Mouse (Mus musculus) embryonic facial prominence, embryonic 14.5 days (tissue): ENCODE results near the gene Gm7247. TPM values are rescaled to one million over a fixed set of nuclear protein-coding genes. Genes with fewer than 3 reads are reported as not detected.
"Not testable (repeated sequence)": the region's sequence is repeated elsewhere in the genome, so short reads cannot be mapped to it uniquely, and the experiment has no call there.

Experiments used
- ATAC-seq: fragments of 200-750 bp; cut with Nextera tagmentation; 2 replicates; pipeline ENCODE4 v1.8.0; 2017; ENCODE audit warnings: low read depth, moderate number of reproducible peaks, moderate TSS enrichment
- DNase-seq: peaks from one replicate; pipeline ENCODE4 v3.0.0-alpha.2; 2015; ENCODE audit warnings: low spot score
- H3K27ac ChIP-seq: fragments of 300-500 bp; sonication (generic); replicated peaks from 2 replicates; pipeline ENCODE4 v1.5.1; 2014; ENCODE audit warnings: low read depth, mild to moderate bottlenecking, low read length, moderate library complexity
- H3K27me3 ChIP-seq: fragments of 300-500 bp; sonication (generic); replicated peaks from 2 replicates; pipeline ENCODE4 v1.6.1; 2014; ENCODE audit warnings: low read length; ENCODE audit not compliant: control insufficient read depth, insufficient read depth
- H3K36me3 ChIP-seq: fragments of 300-500 bp; sonication (generic); 2 replicates; pipeline ENCODE4 v1.6.1; 2014; ENCODE audit warnings: low read length, mixed read lengths; ENCODE audit not compliant: control insufficient read depth, insufficient read depth
- H3K4me1 ChIP-seq: fragments of 300-500 bp; sonication (generic); 2 replicates; pipeline ENCODE4 v1.6.1; 2014; ENCODE audit warnings: antibody characterized with exemption, low read length; ENCODE audit not compliant: control insufficient read depth, insufficient read depth
- H3K4me2 ChIP-seq: fragments of 300-500 bp; sonication (generic); 2 replicates; pipeline ENCODE4 v1.6.1; 2014; ENCODE audit warnings: low read depth, mild to moderate bottlenecking, low read length, moderate library complexity, mixed read lengths
- H3K4me3 ChIP-seq: fragments of 300-500 bp; sonication (generic); 2 replicates; pipeline ENCODE4 v1.5.1; 2014; ENCODE audit warnings: low read depth, mild to moderate bottlenecking, low read length
- H3K9ac ChIP-seq: fragments of 300-500 bp; sonication (generic); 2 replicates; pipeline ENCODE4 v1.6.1; 2014; ENCODE audit warnings: low read depth, mild to moderate bottlenecking, low read length, moderate library complexity, mixed read lengths
- H3K9me3 ChIP-seq: fragments of 300-500 bp; sonication (generic); 2 replicates; pipeline ENCODE4 v1.6.1; 2016; ENCODE audit warnings: low read length; ENCODE audit not compliant: control insufficient read depth
- WGBS: fragments of 180-500 bp; shearing (Covaris S2); extraction: QIAGEN DNeasy Blood & Tissue Kit; methylation state at CpG from one replicate; pipeline ENCODE4 v1.1.7; 2014; 5-methylcytosine and 5-hydroxymethylcytosine counted together
- polyA plus RNA-seq: library from polyadenylated mRNA; unstranded; fragments of >200 nt; fragmentation: Nextera tagmentation; extraction: Ambion mirVana; gene quantifications from 2 replicates; pipeline ENCODE4 v1.2.1, GENCODE M21; 2014

The Gm7247 gene
- polyA plus RNA-seq, 1 experiment from 2014 or later = not detected

GRCm38 (mm10) chr14:51482051-51482715 is 120.6 kb downstream of the Gm7247 start:
- no peaks in the 10 kb centered on the region for H3K27me3 ChIP-seq
- ATAC-seq (no peak), DNase-seq (no peak)
- no peaks in the 10 kb centered on the region for H3K9me3 ChIP-seq
- H3K4me3 ChIP-seq = no peak overlapping the region
- H3K36me3 ChIP-seq = no peaks in the 10 kb centered on the region
- WGBS = 80% methylated on average over 5 of the region's 5 CpGs
- H3K4me1 ChIP-seq = no peaks in the 10 kb centered on the region
- no peak overlapping the region for H3K4me2 ChIP-seq
- H3K9ac ChIP-seq = no peak overlapping the region
- H3K27ac ChIP-seq = no peak overlapping the region

- H3K9me3 ChIP-seq, H3K9ac ChIP-seq, H3K4me1 ChIP-seq, DNase-seq, H3K27me3 ChIP-seq, H3K27ac ChIP-seq, ATAC-seq, H3K4me3 ChIP-seq, H3K36me3 ChIP-seq, H3K4me2 ChIP-seq: not testable (repeated sequence)
- WGBS = 71% methylated on average over 10 of the region's 10 CpGs
Observed at GRCm38 (mm10) chr14:51482971-51483381, 121.4 kb downstream of the Gm7247 start.

- Histone ChIP-seq H3K9me3 (no peaks in the 10 kb centered on the region), H3K4me2 (no peak overlapping the region), H3K4me1 (no peaks in the 10 kb centered on the region), H3K4me3 (no peak overlapping the region), H3K27ac (no peak overlapping the region), H3K9ac (no peak overlapping the region), H3K36me3 (no peaks in the 10 kb centered on the region), H3K27me3 (no peaks in the 10 kb centered on the region)
- ATAC-seq = no peak
- no peak for DNase-seq
- WGBS = 98% methylated on average over 1 of the region's 1 CpGs
Observed at GRCm38 (mm10) chr14:51483671-51484070, 122.1 kb downstream of the Gm7247 start.

- 80% methylated on average over 1 of the region's 1 CpGs for WGBS
- Histone ChIP-seq H3K9ac (no peak overlapping the region), H3K4me2 (no peak overlapping the region), H3K27ac (no peak overlapping the region), H3K4me1 (no peaks in the 10 kb centered on the region), H3K4me3 (no peak overlapping the region), H3K36me3 (no peaks in the 10 kb centered on the region), H3K9me3 (no peaks in the 10 kb centered on the region), H3K27me3 (no peaks in the 10 kb centered on the region)
- no peak for DNase-seq
- no peak for ATAC-seq
Observed at GRCm38 (mm10) chr14:51486111-51486510, 124.6 kb downstream of the Gm7247 start.

GRCm38 (mm10) chr14:51495781-51496180 is 134.2 kb downstream of the Gm7247 start:
- Histone ChIP-seq H3K4me3 (no peak overlapping the region), H3K9ac (no peak overlapping the region), H3K9me3 (no peaks in the 10 kb centered on the region), H3K4me1 (no peaks in the 10 kb centered on the region), H3K27me3 (no peaks in the 10 kb centered on the region), H3K36me3 (no peaks in the 10 kb centered on the region), H3K27ac (no peak overlapping the region), H3K4me2 (no peak overlapping the region)
- no peak for ATAC-seq
- WGBS = 86% methylated on average over 2 of the region's 2 CpGs
- no peak for DNase-seq

GRCm38 (mm10) chr14:51496955-51497354 is 135.4 kb downstream of the Gm7247 start:
- Histone ChIP-seq H3K4me3 (no peak overlapping the region), H3K27ac (no peak overlapping the region), H3K4me2 (no peak overlapping the region), H3K27me3 (no peaks in the 10 kb centered on the region), H3K4me1 (no peaks in the 10 kb centered on the region), H3K9me3 (no peaks in the 10 kb centered on the region), H3K36me3 (no peaks in the 10 kb centered on the region), H3K9ac (no peak overlapping the region)
- WGBS = 77% methylated on average over 1 of the region's 1 CpGs
- DNase-seq = no peak
- no peak for ATAC-seq

- H3K4me1 ChIP-seq = no peaks in the 10 kb centered on the region
- no peak overlapping the region for H3K4me3 ChIP-seq
- H3K9ac ChIP-seq = no peak overlapping the region
- H3K36me3 ChIP-seq = no peaks in the 10 kb centered on the region
- H3K27me3 ChIP-seq = no peaks in the 10 kb centered on the region
- H3K9me3 ChIP-seq = no peaks in the 10 kb centered on the region
- 91% methylated on average over 2 of the region's 2 CpGs for WGBS
- no peak overlapping the region for H3K27ac ChIP-seq
- DNase-seq (no peak), ATAC-seq (no peak)
- no peak overlapping the region for H3K4me2 ChIP-seq
Observed at GRCm38 (mm10) chr14:51497958-51498357, 136.4 kb downstream of the Gm7247 start.

GRCm38 (mm10) chr14:51499707-51500275 is 138.2 kb downstream of the Gm7247 start:
- H3K4me1 ChIP-seq = no peaks in the 10 kb centered on the region
- no peak overlapping the region for H3K9ac ChIP-seq
- no peaks in the 10 kb centered on the region for H3K36me3 ChIP-seq
- no peaks in the 10 kb centered on the region for H3K27me3 ChIP-seq
- no peak overlapping the region for H3K4me2 ChIP-seq
- ATAC-seq (no peak), DNase-seq (no peak)
- no peaks in the 10 kb centered on the region for H3K9me3 ChIP-seq
- 81% methylated on average over 2 of the region's 2 CpGs for WGBS
- H3K27ac ChIP-seq = no peak overlapping the region
- H3K4me3 ChIP-seq = no peak overlapping the region

GRCm38 (mm10) chr14:51500461-51500860 is 138.9 kb downstream of the Gm7247 start:
- Histone ChIP-seq H3K4me3 (no peak overlapping the region), H3K27me3 (no peaks in the 10 kb centered on the region), H3K36me3 (no peaks in the 10 kb centered on the region), H3K27ac (no peak overlapping the region), H3K4me2 (no peak overlapping the region), H3K9ac (no peak overlapping the region), H3K9me3 (no peaks in the 10 kb centered on the region), H3K4me1 (no peaks in the 10 kb centered on the region)
- 82% methylated on average over 4 of the region's 4 CpGs for WGBS
- DNase-seq (no peak), ATAC-seq (no peak)
